Mouse (Mus musculus) liver, adult 2 months (tissue): ENCODE results near the gene Zfr2.

Experiments used
- CTCF ChIP-seq: fragments of 200-500 bp; IDR thresholded peaks from 2 replicates; pipeline ENCODE4 v1.5.1; 2011; ENCODE audit warnings: low read depth, low read length, control low read depth
- POLR2A ChIP-seq: fragments of 200-500 bp; IDR thresholded peaks from 2 replicates; pipeline ENCODE4 v1.6.1; 2011; ENCODE audit warnings: low read length, control low read depth; ENCODE audit not compliant: insufficient read depth; ENCODE audit errors: extremely low read depth

GRCm38 (mm10) chr10:81286586-81286985 lies 53.6 kb downstream of the Zfr2 start:
- TF ChIP-seq POLR2A, result no peak
- no peak for TF ChIP-seq CTCF
